Mouse (Mus musculus) limb, embryonic 14.5 days (tissue): ENCODE data around the gene Cyp27a1. TPM values are rescaled to one million over a fixed set of nuclear protein-coding genes. Genes with fewer than 3 reads are reported as not detected.
A peak's percentile ranks its signal among the peaks of the same experiment; 100 is the strongest.

ENCODE experiments used
- ATAC-seq: fragments of 200-750 bp; cut with Nextera tagmentation; 2 replicates; pipeline ENCODE4 v1.8.0; 2017; ENCODE audit warnings: low read depth, moderate number of reproducible peaks, moderate TSS enrichment; ENCODE audit not compliant: low FRiP score
- DNase-seq: peaks from one replicate; pipeline ENCODE4 v3.0.0-alpha.2; 2015; ENCODE audit warnings: low spot score
- H3K27ac ChIP-seq: fragments of 300-500 bp; sonication (generic); replicated peaks from 2 replicates; pipeline ENCODE4 v1.5.1; 2014; ENCODE audit warnings: low read depth, mild to moderate bottlenecking, low read length, moderate library complexity, mixed read lengths
- H3K27me3 ChIP-seq: fragments of 300-500 bp; sonication (generic); 2 replicates; pipeline ENCODE4 v1.6.1; 2014; ENCODE audit warnings: low read length, mixed read lengths; ENCODE audit not compliant: control insufficient read depth, insufficient read depth
- H3K36me3 ChIP-seq: fragments of 300-500 bp; sonication (generic); 2 replicates; pipeline ENCODE4 v1.6.1; 2014; ENCODE audit warnings: mild to moderate bottlenecking, low read length, moderate library complexity, mixed read lengths; ENCODE audit not compliant: control insufficient read depth, insufficient read depth
- H3K4me1 ChIP-seq: fragments of 300-500 bp; sonication (generic); 2 replicates; pipeline ENCODE4 v1.6.1; 2014; ENCODE audit warnings: antibody characterized with exemption, low read length, mixed read lengths; ENCODE audit not compliant: control insufficient read depth, insufficient read depth
- H3K4me2 ChIP-seq: fragments of 300-500 bp; sonication (generic); replicated peaks from 2 replicates; pipeline ENCODE4 v1.6.1; 2014; ENCODE audit warnings: low read depth, mild to moderate bottlenecking, low read length, moderate library complexity; ENCODE audit not compliant: severe bottlenecking
- H3K4me3 ChIP-seq: fragments of 300-500 bp; sonication (generic); replicated peaks from 2 replicates; pipeline ENCODE4 v1.5.1; 2014; ENCODE audit warnings: low read length
- H3K9ac ChIP-seq: fragments of 300-500 bp; sonication (generic); 2 replicates; pipeline ENCODE4 v1.6.1; 2014; ENCODE audit warnings: mild to moderate bottlenecking, low read depth, low read length, moderate library complexity; ENCODE audit not compliant: severe bottlenecking
- H3K9me3 ChIP-seq: fragments of 300-500 bp; sonication (generic); 2 replicates; pipeline ENCODE4 v1.6.1; 2016; ENCODE audit warnings: low read length; ENCODE audit not compliant: control insufficient read depth
- POLR2A ChIP-seq: fragments of 200-500 bp; IDR thresholded peaks from 2 replicates; pipeline ENCODE4 v1.8.0; 2012; ENCODE audit warnings: inconsistent platforms, mild to moderate bottlenecking, moderate library complexity, borderline replicate concordance; ENCODE audit not compliant: insufficient read depth, insufficient read length; ENCODE audit errors: extremely low read depth
- WGBS: fragments of 180-500 bp; shearing (Covaris S2); extraction: QIAGEN DNeasy Blood & Tissue Kit; methylation state at CpG from one replicate; pipeline ENCODE4 v1.1.7; 2014; 5-methylcytosine and 5-hydroxymethylcytosine counted together
- polyA plus RNA-seq, 2 experiments: library from polyadenylated mRNA; depleted of rRNA in 1 of 2; stranded (reverse) in 1 of 2; unstranded in 1 of 2; fragments of >200 nt; fragmentation: Nextera tagmentation in 1 of 2; extraction: Ambion mirVana in 1 of 2; gene quantifications; 2 replicates each; pipeline versions ENCODE4 v1.2.1 to v1.2.3; 2012 to 2014

Gene Cyp27a1
- polyA plus RNA-seq, 2 experiments: 11.6 to 16.1 TPM

- Histone ChIP-seq H3K9me3 (no peaks in the 10 kb centered on the region), H3K4me1 (peaks cover 11% of the 10 kb centered on the region), H3K27ac (no peak overlapping the region), H3K27me3 (peaks cover 52% of the 10 kb centered on the region), H3K4me3 (no peak overlapping the region), H3K9ac (no peak overlapping the region), H3K36me3 (no peaks in the 10 kb centered on the region), H3K4me2 (0 out of 2 replicates have a peak overlapping the region, but pooled peaks have one; percentile 17)
- no peak for TF ChIP-seq POLR2A
- ATAC-seq: no peak
- 10% methylated on average over 5 of the region's 5 CpGs for WGBS
- DNase-seq: no peak
These were observed 62.4 kb downstream of the Cyp27a1 start for GRCm38 (mm10) chr1:74775816-74776215.

- H3K4me3 ChIP-seq: no peak overlapping the region
- H3K4me1 ChIP-seq: peaks cover 3% of the 10 kb centered on the region; the same call in 1 of the 2 replicates
- WGBS: 28% methylated on average over 3 of the region's 3 CpGs
- no peaks in the 10 kb centered on the region for H3K9me3 ChIP-seq
- H3K27ac ChIP-seq: no peak overlapping the region
- ATAC-seq: no peak
- no peak for DNase-seq
- no peak for TF ChIP-seq POLR2A
- no peak overlapping the region for H3K4me2 ChIP-seq
- no peak overlapping the region for H3K9ac ChIP-seq
- no peaks in the 10 kb centered on the region for H3K36me3 ChIP-seq
- H3K27me3 ChIP-seq: peaks cover 56% of the 10 kb centered on the region
These were observed 65.6 kb downstream of the Cyp27a1 start for GRCm38 (mm10) chr1:74778934-74779486.

- WGBS: 12% methylated on average over 14 of the region's 14 CpGs
- DNase-seq (no peak), ATAC-seq (no peak)
- H3K9ac ChIP-seq: no peak overlapping the region
- H3K36me3 ChIP-seq: no peaks in the 10 kb centered on the region
- peaks cover 59% of the 10 kb centered on the region for H3K27me3 ChIP-seq
- no peak for TF ChIP-seq POLR2A
- H3K27ac ChIP-seq: no peak overlapping the region
- H3K4me2 ChIP-seq: no peak overlapping the region
- H3K4me3 ChIP-seq: no peak overlapping the region
- H3K4me1 ChIP-seq: peaks cover 3% of the 10 kb centered on the region; the same call in 1 of the 2 replicates
- H3K9me3 ChIP-seq: no peaks in the 10 kb centered on the region
These were observed 68.7 kb downstream of the Cyp27a1 start for GRCm38 (mm10) chr1:74782045-74782444.

GRCm38 (mm10) chr1:74783554-74783953, 70.2 kb downstream of the Cyp27a1 start:
- Histone ChIP-seq H3K9ac (no peak overlapping the region), H3K36me3 (no peaks in the 10 kb centered on the region), H3K27ac (no peak overlapping the region), H3K4me1 (peaks cover 3% of the 10 kb centered on the region; the same call in 1 of the 2 replicates), H3K9me3 (no peaks in the 10 kb centered on the region), H3K27me3 (peaks cover 68% of the 10 kb centered on the region), H3K4me3 (peak overlapping the region; percentile 38), H3K4me2 (peak overlapping the region; percentile 71)
- no peak for ATAC-seq
- no peak for DNase-seq
- no peak for TF ChIP-seq POLR2A
- WGBS: 3% methylated on average over 12 of the region's 13 CpGs

GRCm38 (mm10) chr1:74784041-74784759, 70.8 kb downstream of the Cyp27a1 start:
- TF ChIP-seq POLR2A: no peak
- no peak for ATAC-seq
- peaks cover 6% of the 10 kb centered on the region for H3K4me1 ChIP-seq
- H3K4me2 ChIP-seq: peak overlapping the region; percentile 71
- H3K36me3 ChIP-seq: no peaks in the 10 kb centered on the region
- no peak overlapping the region for H3K27ac ChIP-seq
- H3K9ac ChIP-seq: peak overlapping the region; percentile 28; the same call in 1 of the 2 replicates
- H3K27me3 ChIP-seq: peaks cover 69% of the 10 kb centered on the region
- WGBS: 2% methylated on average over 67 of the region's 67 CpGs
- H3K4me3 ChIP-seq: peak overlapping the region; percentile 38
- no peak for DNase-seq
- H3K9me3 ChIP-seq: no peaks in the 10 kb centered on the region

Other genes with a start within 250 kb of the Cyp27a1 start
- gene Cnot9, start 207.5 kb upstream of the Cyp27a1 start, polyA plus RNA-seq (2012; rRNA removed): 56.1 and 59.3 TPM in 2 replicates
- 64.8 and 66.9 TPM in 2 replicates for gene Cnot9, start 207.5 kb upstream of the Cyp27a1 start, polyA plus RNA-seq (2014; fragmentation: Nextera tagmentation; extraction: Ambion mirVana)
- 0.43 and 0.53 TPM in 2 replicates for gene Plcd4, start 170.7 kb upstream of the Cyp27a1 start, polyA plus RNA-seq (2012; rRNA removed)
- 0.99 and 2.1 TPM in 2 replicates for gene Plcd4, start 170.7 kb upstream of the Cyp27a1 start, polyA plus RNA-seq (2014; fragmentation: Nextera tagmentation; extraction: Ambion mirVana)
- gene Usp37, start 169.3 kb upstream of the Cyp27a1 start, polyA plus RNA-seq (2012; rRNA removed): 13.4 and 14.2 TPM in 2 replicates
- 30.3 and 33.9 TPM in 2 replicates for gene Usp37, start 169.3 kb upstream of the Cyp27a1 start, polyA plus RNA-seq (2014; fragmentation: Nextera tagmentation; extraction: Ambion mirVana)
- gene Zfp142, start 125.3 kb upstream of the Cyp27a1 start, polyA plus RNA-seq (2012; rRNA removed): 21.2 and 28.9 TPM in 2 replicates
- gene Zfp142, start 125.3 kb upstream of the Cyp27a1 start, polyA plus RNA-seq (2014; fragmentation: Nextera tagmentation; extraction: Ambion mirVana): 7.5 and 7.9 TPM in 2 replicates
- 22.4 and 24.0 TPM in 2 replicates for gene Bcs1l, start 125.3 kb upstream of the Cyp27a1 start, polyA plus RNA-seq (2012; rRNA removed)
- 16.6 and 21.3 TPM in 2 replicates for gene Bcs1l, start 125.3 kb upstream of the Cyp27a1 start, polyA plus RNA-seq (2014; fragmentation: Nextera tagmentation; extraction: Ambion mirVana)
- gene Rnf25, start 112.2 kb upstream of the Cyp27a1 start, polyA plus RNA-seq (2012; rRNA removed): 129 and 132 TPM in 2 replicates
- 7.1 and 10.0 TPM in 2 replicates for gene Rnf25, start 112.2 kb upstream of the Cyp27a1 start, polyA plus RNA-seq (2014; fragmentation: Nextera tagmentation; extraction: Ambion mirVana)
- 9.8 and 15.3 TPM in 2 replicates for gene Stk36, start 112.1 kb upstream of the Cyp27a1 start, polyA plus RNA-seq (2012; rRNA removed)
- gene Stk36, start 112.1 kb upstream of the Cyp27a1 start, polyA plus RNA-seq (2014; fragmentation: Nextera tagmentation; extraction: Ambion mirVana): 7.6 and 8.3 TPM in 2 replicates
- 36.7 and 45.6 TPM in 2 replicates for gene Ttll4, start 51.8 kb upstream of the Cyp27a1 start, polyA plus RNA-seq (2012; rRNA removed)
- gene Ttll4, start 51.8 kb upstream of the Cyp27a1 start, polyA plus RNA-seq (2014; fragmentation: Nextera tagmentation; extraction: Ambion mirVana): 18.5 and 22.2 TPM in 2 replicates
- gene Prkag3, start 35.6 kb downstream of the Cyp27a1 start, polyA plus RNA-seq (2012; rRNA removed): 4.3 and 5.1 TPM in 2 replicates
- 1.4 and 2.5 TPM in 2 replicates for gene Prkag3, start 35.6 kb downstream of the Cyp27a1 start, polyA plus RNA-seq (2014; fragmentation: Nextera tagmentation; extraction: Ambion mirVana)
- gene Wnt6, start 58.3 kb downstream of the Cyp27a1 start, polyA plus RNA-seq (2012; rRNA removed): 39.9 and 42.8 TPM in 2 replicates
- gene Wnt6, start 58.3 kb downstream of the Cyp27a1 start, polyA plus RNA-seq (2014; fragmentation: Nextera tagmentation; extraction: Ambion mirVana): 51.8 and 54.3 TPM in 2 replicates
- 3.8 and 4.7 TPM in 2 replicates for gene Wnt10a, start 77.9 kb downstream of the Cyp27a1 start, polyA plus RNA-seq (2012; rRNA removed)
- 8.3 and 9.3 TPM in 2 replicates for gene Wnt10a, start 77.9 kb downstream of the Cyp27a1 start, polyA plus RNA-seq (2014; fragmentation: Nextera tagmentation; extraction: Ambion mirVana)
- 0.49 and 0.63 TPM in 2 replicates for gene Cdk5r2, start 141.4 kb downstream of the Cyp27a1 start, polyA plus RNA-seq (2012; rRNA removed)
- gene Cdk5r2, start 141.4 kb downstream of the Cyp27a1 start, polyA plus RNA-seq (2014; fragmentation: Nextera tagmentation; extraction: Ambion mirVana): 0.07 and 0.10 TPM in 2 replicates
- 0.05 TPM in 1 of 2 replicates, not detected in the other for gene Fev, start 171.8 kb downstream of the Cyp27a1 start, polyA plus RNA-seq (2012; rRNA removed)
- gene Fev, start 171.8 kb downstream of the Cyp27a1 start, polyA plus RNA-seq (2014; fragmentation: Nextera tagmentation; extraction: Ambion mirVana): 0.14 TPM in 1 of 2 replicates, not detected in the other
- not detected in 2 replicates for gene Cryba2, start 179.6 kb downstream of the Cyp27a1 start, polyA plus RNA-seq (2012; rRNA removed)
- not detected in 2 replicates for gene Cryba2, start 179.6 kb downstream of the Cyp27a1 start, polyA plus RNA-seq (2014; fragmentation: Nextera tagmentation; extraction: Ambion mirVana)
- gene Cfap65, start 222.0 kb downstream of the Cyp27a1 start, polyA plus RNA-seq (2012; rRNA removed): 0.01 TPM in 1 of 2 replicates, not detected in the other
- not detected in 2 replicates for gene Cfap65, start 222.0 kb downstream of the Cyp27a1 start, polyA plus RNA-seq (2014; fragmentation: Nextera tagmentation; extraction: Ambion mirVana)
- gene Ihh, start 238.1 kb downstream of the Cyp27a1 start, polyA plus RNA-seq (2012; rRNA removed): 30.6 and 41.2 TPM in 2 replicates
- 6.0 and 7.3 TPM in 2 replicates for gene Ihh, start 238.1 kb downstream of the Cyp27a1 start, polyA plus RNA-seq (2014; fragmentation: Nextera tagmentation; extraction: Ambion mirVana)